Mouse (Mus musculus) E14TG2a.4 (cell line): ENCODE measurements around the gene Bok.

Experiments
- H3K27me3 ChIP-seq: 2 replicates; pipeline ENCODE4 v1.6.1; 2014; ENCODE audit warnings: low read length, control low read depth; ENCODE audit not compliant: insufficient read depth
- H3K36me3 ChIP-seq: 2 replicates; pipeline ENCODE4 v1.6.1; 2014; ENCODE audit warnings: low read length, control low read depth; ENCODE audit not compliant: insufficient read depth
- H3K4me1 ChIP-seq: replicated peaks from 2 replicates; pipeline ENCODE4 v1.6.1; 2014; ENCODE audit warnings: low read depth, low read length, control low read depth
- H3K4me3 ChIP-seq: replicated peaks from 2 replicates; pipeline ENCODE4 v1.5.1; 2014; ENCODE audit warnings: mild to moderate bottlenecking, low read length
- H3K9me3 ChIP-seq: 2 replicates; pipeline ENCODE4 v1.6.1; 2014; ENCODE audit warnings: low read length, control low read depth
- CTCF ChIP-seq: conservative IDR thresholded peaks from 2 replicates; pipeline ENCODE4 v1.5.1; 2014; ENCODE audit warnings: low read length
- NANOG ChIP-seq: IDR thresholded peaks from 2 replicates; pipeline ENCODE4 v1.6.1; 2014; ENCODE audit warnings: borderline replicate concordance, low read length, mixed read lengths
- POU5F1 ChIP-seq: IDR thresholded peaks from 2 replicates; pipeline ENCODE4 v1.6.1; 2014; ENCODE audit warnings: low read length, borderline replicate concordance

Bok gene

DNA sequence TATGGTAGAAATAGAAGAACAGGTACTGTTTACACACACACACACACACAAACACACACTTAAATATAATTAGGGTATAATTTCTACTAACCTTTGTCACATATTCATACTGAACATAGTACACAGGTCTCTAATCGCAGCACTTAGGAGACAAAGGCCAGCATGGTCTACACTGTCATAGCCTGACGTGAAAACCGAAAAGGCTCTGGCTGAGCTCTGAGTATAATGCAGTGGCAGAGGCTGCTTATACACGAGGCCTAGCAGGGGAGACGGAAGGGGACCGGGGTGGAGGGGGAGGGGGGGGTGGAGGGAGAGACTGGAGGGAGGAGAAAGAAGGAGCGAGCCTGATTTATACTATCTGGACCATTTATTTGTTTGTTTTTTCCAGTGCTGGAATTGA lies 36.1 kb downstream of the Bok start:
- no peak overlapping the region for H3K4me3 ChIP-seq
- no peaks in the 10 kb centered on the region for H3K27me3 ChIP-seq
- peaks cover 74% of the 10 kb centered on the region for H3K36me3 ChIP-seq
- H3K4me1 ChIP-seq: peaks cover 16% of the 10 kb centered on the region
- no peaks in the 10 kb centered on the region for H3K9me3 ChIP-seq
- no peak for TF ChIP-seq POU5F1
- no peak for TF ChIP-seq NANOG
- no peak for TF ChIP-seq CTCF

DNA sequence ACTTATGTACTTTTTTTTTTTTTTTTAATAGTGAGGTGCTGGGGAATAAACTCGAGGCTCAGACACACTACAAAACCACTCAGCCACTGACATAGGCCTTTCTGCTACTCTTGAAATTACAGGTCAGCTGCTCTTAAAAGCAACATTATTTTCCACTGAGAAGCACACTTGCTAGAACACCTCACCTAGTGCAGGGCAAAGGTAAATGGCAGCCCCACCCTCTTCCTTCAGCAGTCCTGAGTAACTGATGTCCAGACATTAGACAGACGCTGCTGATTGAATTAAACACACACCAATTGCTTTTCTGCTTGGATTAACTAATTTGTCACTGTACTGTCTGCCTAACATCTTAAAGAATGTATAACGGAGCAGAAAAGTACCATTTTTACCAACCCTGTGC lies 39.2 kb downstream of the Bok start:
- peaks cover 64% of the 10 kb centered on the region for H3K36me3 ChIP-seq
- H3K27me3 ChIP-seq: no peaks in the 10 kb centered on the region
- no peaks in the 10 kb centered on the region for H3K9me3 ChIP-seq
- H3K4me3 ChIP-seq: no peak overlapping the region
- TF ChIP-seq NANOG: no peak
- TF ChIP-seq CTCF: no peak
- TF ChIP-seq POU5F1: no peak
- peaks cover 26% of the 10 kb centered on the region for H3K4me1 ChIP-seq

DNA sequence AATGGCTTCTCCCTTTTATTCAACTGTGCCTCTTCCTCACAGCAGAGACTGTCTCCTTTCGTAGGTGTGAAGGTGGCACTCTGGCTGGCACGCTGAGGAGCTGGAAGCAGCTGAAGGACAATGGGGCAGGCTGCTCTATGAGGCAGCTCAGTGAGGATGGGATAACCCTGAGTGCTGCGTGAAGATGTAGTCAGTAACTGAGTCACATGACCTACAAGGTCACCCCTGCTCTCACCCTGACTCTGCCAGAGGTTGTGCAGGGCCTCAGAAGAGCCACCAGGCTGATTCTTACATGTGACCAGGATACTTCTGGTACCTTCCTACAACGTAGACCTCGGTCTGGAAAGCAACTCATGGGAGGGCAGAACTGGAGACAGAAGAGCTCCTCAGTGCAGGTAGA lies 40.2 kb downstream of the Bok start:
- Histone ChIP-seq H3K4me3 (no peak overlapping the region), H3K9me3 (no peaks in the 10 kb centered on the region), H3K27me3 (no peaks in the 10 kb centered on the region), H3K4me1 (peaks cover 28% of the 10 kb centered on the region), H3K36me3 (peaks cover 61% of the 10 kb centered on the region)
- TF ChIP-seq CTCF (no peak), POU5F1 (no peak), NANOG (no peak)

DNA sequence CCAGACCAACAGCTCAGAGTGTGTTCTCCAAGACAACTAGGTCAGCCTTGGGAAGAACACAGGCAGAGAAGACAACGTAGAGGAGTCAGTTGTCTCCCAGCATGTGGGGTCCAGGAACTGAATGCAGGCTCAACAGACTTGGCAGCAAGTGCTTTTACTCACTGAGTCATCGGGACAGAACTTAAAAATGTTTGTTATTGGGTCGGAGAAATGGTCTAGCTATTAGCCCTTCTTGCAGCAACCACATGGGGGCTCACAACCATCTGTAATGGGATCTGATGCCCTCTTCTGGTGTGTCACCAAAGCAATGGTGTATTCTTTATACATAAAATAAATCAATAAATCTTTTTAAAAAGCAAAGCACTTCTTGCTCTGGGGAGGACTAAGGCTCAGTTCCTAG lies 40.7 kb downstream of the Bok start:
- Histone ChIP-seq H3K9me3 (no peaks in the 10 kb centered on the region), H3K27me3 (no peaks in the 10 kb centered on the region), H3K36me3 (peaks cover 56% of the 10 kb centered on the region), H3K4me3 (no peak overlapping the region), H3K4me1 (peaks cover 32% of the 10 kb centered on the region)
- TF ChIP-seq POU5F1 (no peak), NANOG (no peak), CTCF (no peak)

DNA sequence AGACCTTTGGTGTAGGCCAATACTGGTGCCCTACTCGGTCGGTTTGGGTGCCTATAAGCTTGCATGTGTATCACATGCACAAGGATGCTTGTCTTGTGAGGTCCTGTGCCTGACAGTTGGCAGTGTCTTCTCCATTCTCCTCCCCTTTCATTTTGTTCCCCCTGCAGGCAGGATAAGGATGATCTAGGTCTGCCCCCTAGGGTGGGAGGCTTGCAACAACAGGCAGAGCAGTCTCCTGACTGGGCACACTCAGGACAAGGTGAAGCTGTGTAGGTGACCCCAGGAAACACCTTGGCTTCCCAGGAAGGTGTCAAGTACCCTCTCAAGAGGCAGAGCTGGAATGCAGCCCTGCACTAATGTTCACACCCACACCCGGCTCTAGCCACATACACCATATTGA lies 41.5 kb downstream of the Bok start:
- H3K36me3 ChIP-seq: peaks cover 55% of the 10 kb centered on the region
- no peaks in the 10 kb centered on the region for H3K27me3 ChIP-seq
- H3K4me1 ChIP-seq: peaks cover 40% of the 10 kb centered on the region
- H3K4me3 ChIP-seq: no peak overlapping the region
- no peaks in the 10 kb centered on the region for H3K9me3 ChIP-seq
- TF ChIP-seq NANOG (no peak), CTCF (peak; percentile 84)

DNA sequence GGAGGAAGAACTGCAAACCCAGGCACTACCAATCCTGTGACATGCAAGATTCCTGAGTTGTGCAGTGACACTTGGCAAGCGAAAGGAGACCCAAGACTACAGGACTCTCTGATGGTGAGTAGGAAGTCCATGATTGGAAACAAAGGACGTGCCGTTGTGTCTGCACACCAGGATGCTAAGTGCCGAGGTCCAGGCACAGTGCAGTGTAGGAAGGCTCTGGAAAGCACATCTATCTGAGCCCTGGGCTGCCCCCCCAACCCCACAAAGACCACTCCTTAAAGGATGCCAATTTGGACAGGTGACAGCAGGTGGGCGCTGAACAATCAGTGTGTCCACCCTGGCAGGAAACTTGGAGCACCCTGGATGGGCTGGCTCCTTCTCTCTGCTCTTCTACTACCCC lies 45.6 kb downstream of the Bok start:
- Histone ChIP-seq H3K4me3 (no peak overlapping the region), H3K9me3 (no peaks in the 10 kb centered on the region), H3K27me3 (no peaks in the 10 kb centered on the region), H3K4me1 (peaks cover 50% of the 10 kb centered on the region), H3K36me3 (peaks cover 26% of the 10 kb centered on the region)
- TF ChIP-seq CTCF (no peak), POU5F1 (no peak), NANOG (no peak)

DNA sequence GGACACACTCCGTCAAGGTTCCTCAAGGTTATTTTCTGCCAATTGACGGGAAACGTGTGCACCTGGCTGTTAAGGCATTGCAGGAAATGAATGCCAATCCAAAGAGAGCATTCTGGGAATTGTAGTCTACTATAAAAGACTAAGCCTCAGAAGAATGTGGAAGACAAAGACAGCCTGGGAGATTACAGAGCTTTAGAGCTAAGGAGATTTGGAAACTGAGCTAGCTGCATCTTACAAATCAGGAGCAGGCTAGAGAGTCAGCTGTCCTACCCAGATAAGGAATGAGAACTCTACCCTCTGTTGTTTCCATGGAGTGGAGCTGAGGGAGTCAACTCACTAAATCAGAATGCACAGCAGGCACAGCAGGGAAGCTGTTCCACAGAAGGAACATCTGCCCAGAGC lies 46.4 kb downstream of the Bok start:
- peaks cover 47% of the 10 kb centered on the region for H3K4me1 ChIP-seq
- H3K36me3 ChIP-seq: peaks cover 27% of the 10 kb centered on the region
- no peak overlapping the region for H3K4me3 ChIP-seq
- H3K27me3 ChIP-seq: no peaks in the 10 kb centered on the region
- H3K9me3 ChIP-seq: no peaks in the 10 kb centered on the region
- no peak for TF ChIP-seq NANOG
- no peak for TF ChIP-seq CTCF
- no peak for TF ChIP-seq POU5F1

DNA sequence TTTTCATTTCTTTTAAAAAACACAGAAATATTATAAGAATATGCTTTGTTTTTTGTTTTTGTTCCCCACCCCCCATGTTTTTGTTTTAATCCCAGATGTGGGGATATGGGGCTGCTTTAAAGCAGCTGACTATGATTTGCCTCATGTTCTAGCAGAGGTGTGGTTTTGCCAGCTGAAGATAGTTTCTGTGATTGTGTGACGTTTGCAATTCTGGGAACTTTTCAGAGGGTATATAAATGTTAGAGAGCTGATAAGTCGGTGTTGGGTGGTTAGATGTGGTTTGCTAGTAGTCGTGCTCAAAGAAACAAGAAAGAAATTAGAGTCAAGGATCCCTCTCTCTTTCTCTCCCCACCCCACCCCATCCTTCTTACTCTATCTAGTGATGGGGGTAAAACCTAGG lies 50.4 kb downstream of the Bok start:
- no peaks in the 10 kb centered on the region for H3K27me3 ChIP-seq
- H3K4me3 ChIP-seq: no peak overlapping the region
- peaks cover 52% of the 10 kb centered on the region for H3K4me1 ChIP-seq
- no peaks in the 10 kb centered on the region for H3K9me3 ChIP-seq
- TF ChIP-seq CTCF (no peak), NANOG (no peak), POU5F1 (no peak)
- H3K36me3 ChIP-seq: peaks cover 8% of the 10 kb centered on the region

DNA sequence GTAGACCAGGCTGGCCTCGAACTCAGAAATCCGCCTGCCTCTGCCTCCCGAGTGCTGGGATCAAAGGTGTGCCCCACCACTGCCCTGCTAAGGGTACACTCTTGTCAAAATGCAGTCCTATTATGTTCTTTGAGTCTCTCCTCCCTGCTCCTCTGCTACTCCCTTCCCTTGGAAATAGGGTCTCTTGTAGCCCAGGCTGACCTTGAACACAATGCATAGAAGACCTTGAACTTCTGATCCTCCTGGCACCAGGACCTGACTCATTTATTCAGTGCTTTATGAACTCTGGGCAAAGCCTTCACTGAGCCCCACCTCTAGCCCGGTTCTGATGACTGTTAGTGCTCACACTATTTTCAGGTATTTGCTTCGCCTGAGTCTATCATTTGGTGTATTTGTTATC lies 52.3 kb downstream of the Bok start:
- TF ChIP-seq POU5F1 (no peak), NANOG (no peak), CTCF (no peak)
- Histone ChIP-seq H3K4me3 (no peak overlapping the region), H3K36me3 (peaks cover 16% of the 10 kb centered on the region), H3K27me3 (no peaks in the 10 kb centered on the region), H3K4me1 (peaks cover 43% of the 10 kb centered on the region), H3K9me3 (no peaks in the 10 kb centered on the region)

DNA sequence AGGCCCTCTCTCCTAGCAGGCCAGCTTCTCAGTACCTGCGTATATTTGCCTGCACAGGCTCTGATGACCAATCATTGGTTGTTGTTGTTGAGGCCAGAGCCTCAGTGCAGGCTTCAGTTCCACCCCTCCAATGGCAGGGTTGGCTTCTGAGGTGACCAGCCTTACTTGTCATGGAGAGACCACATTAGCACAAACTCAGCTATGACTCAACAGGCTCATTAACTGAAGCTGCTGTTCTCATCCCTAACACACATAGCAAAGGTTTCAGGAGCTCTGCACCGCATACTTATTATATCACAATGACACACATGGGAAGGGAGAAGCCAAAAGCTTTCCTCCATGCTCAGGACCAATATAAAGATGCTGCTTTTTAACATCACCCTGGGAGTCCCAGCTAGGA lies 55.2 kb downstream of the Bok start:
- Histone ChIP-seq H3K27me3 (no peaks in the 10 kb centered on the region), H3K9me3 (no peaks in the 10 kb centered on the region), H3K4me3 (no peak overlapping the region), H3K4me1 (peaks cover 34% of the 10 kb centered on the region), H3K36me3 (peaks cover 28% of the 10 kb centered on the region)
- TF ChIP-seq NANOG: no peak
- no peak for TF ChIP-seq CTCF
- TF ChIP-seq POU5F1: no peak
